Mouse (Mus musculus) lung, embryonic 16.5 days (tissue): ENCODE data around the gene Kmt2c. TPM values are rescaled to one million over a fixed set of nuclear protein-coding genes. Genes with fewer than 3 reads are reported as not detected.

Experiments
- ATAC-seq: fragments of 200-750 bp; cut with Nextera tagmentation; 2 replicates; pipeline ENCODE4 v1.8.0; 2017; ENCODE audit warnings: low read depth, mild to moderate bottlenecking, moderate library complexity
- H3K27ac ChIP-seq: fragments of 300-500 bp; sonication (generic); 2 replicates; pipeline ENCODE4 v1.5.1; 2014; ENCODE audit warnings: mild to moderate bottlenecking, control low read depth, low read length
- H3K27me3 ChIP-seq: fragments of 300-500 bp; sonication (generic); 2 replicates; pipeline ENCODE4 v1.6.1; 2014; ENCODE audit warnings: low read depth, low read length, mixed read lengths; ENCODE audit not compliant: control insufficient read depth, insufficient read depth
- H3K36me3 ChIP-seq: fragments of 300-500 bp; sonication (generic); 2 replicates; pipeline ENCODE4 v1.6.1; 2014; ENCODE audit warnings: low read length; ENCODE audit not compliant: control insufficient read depth, insufficient read depth
- H3K4me1 ChIP-seq: fragments of 300-500 bp; sonication (generic); replicated peaks from 2 replicates; pipeline ENCODE4 v1.6.1; 2014; ENCODE audit warnings: low read length, mixed read lengths; ENCODE audit not compliant: control insufficient read depth, insufficient read depth
- H3K4me2 ChIP-seq: fragments of 300-500 bp; sonication (generic); 2 replicates; pipeline ENCODE4 v1.6.1; 2014; ENCODE audit warnings: low read depth, low read length, control low read depth
- H3K4me3 ChIP-seq: fragments of 300-500 bp; sonication (generic); 2 replicates; pipeline ENCODE4 v1.5.1; 2014; ENCODE audit warnings: mild to moderate bottlenecking, low read length, control low read depth
- H3K9ac ChIP-seq: fragments of 300-500 bp; sonication (generic); 2 replicates; pipeline ENCODE4 v1.6.1; 2014; ENCODE audit warnings: low read length, control low read depth
- H3K9me3 ChIP-seq: fragments of 300-500 bp; sonication (generic); 2 replicates; pipeline ENCODE4 v1.6.1; 2016; ENCODE audit warnings: low read length; ENCODE audit not compliant: control insufficient read depth
- WGBS: fragments of 180-500 bp; shearing (Covaris S2); extraction: QIAGEN DNeasy Blood & Tissue Kit; methylation state at CpG from one replicate; pipeline ENCODE4 v1.1.7; 2014; 5-methylcytosine and 5-hydroxymethylcytosine counted together
- polyA plus RNA-seq: library from polyadenylated mRNA; unstranded; fragments of >200 nt; fragmentation: Nextera tagmentation; extraction: Ambion mirVana; gene quantifications from 2 replicates; pipeline ENCODE4 v1.2.1, GENCODE M21; 2015

Gene Kmt2c
- polyA plus RNA-seq, 1 experiment from 2014 or later: 10.2 TPM

GRCm38 (mm10) chr5:25533298-25533697, 34.7 kb upstream of the Kmt2c start:
- Histone ChIP-seq H3K36me3 (no peaks in the 10 kb centered on the region), H3K9ac (no peak overlapping the region), H3K4me3 (no peak overlapping the region), H3K27me3 (no peaks in the 10 kb centered on the region), H3K4me2 (no peak overlapping the region), H3K4me1 (no peaks in the 10 kb centered on the region), H3K9me3 (no peaks in the 10 kb centered on the region), H3K27ac (no peak overlapping the region)
- 62% methylated on average over 5 of the region's 5 CpGs for WGBS
- ATAC-seq: no peak

DNA sequence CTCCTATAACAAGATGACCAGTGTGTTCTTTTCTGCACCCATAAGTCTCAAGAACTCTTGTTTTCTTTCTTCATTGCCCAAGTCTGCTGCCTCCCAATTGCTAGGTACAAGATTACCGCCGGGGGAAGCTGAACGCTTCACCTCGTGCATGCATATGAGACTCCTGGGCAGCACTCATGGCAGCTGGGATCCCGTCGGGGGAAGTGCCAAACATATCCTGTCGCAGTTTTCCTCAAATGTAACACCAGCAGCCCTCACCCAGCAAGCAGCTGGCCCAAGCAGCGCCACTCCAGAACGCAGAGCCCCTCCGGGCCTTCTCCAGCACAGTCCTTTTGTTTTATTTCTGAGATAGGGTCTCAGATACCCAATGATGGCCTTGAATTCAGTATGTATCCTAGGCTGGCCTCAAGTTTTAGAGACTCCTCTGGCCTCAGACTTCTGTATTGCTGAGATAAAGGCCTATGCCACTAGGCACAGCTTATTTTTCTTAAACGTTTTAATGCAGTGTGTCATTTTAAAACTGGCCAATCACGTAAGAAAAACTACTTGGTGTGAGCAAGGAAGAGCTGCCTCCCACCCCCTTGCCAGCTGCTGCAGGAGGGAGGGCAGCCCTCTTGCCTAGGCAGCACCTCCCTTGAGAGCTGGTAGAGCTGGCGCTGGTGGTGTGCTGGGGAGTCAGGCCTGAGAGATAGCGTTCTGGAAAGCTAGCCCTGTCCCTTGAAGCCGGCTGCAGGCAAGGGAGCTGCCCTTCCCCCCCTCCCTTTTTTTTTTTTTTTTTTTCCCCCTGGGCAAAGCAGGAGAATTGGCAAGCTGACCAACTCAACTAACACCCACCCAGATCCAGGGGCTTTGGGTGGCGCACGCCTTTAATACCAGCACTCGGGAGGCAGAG, 33.9 kb upstream of the Kmt2c start:
- Histone ChIP-seq H3K36me3 (no peaks in the 10 kb centered on the region), H3K27ac (no peak overlapping the region), H3K9ac (no peak overlapping the region), H3K4me1 (no peaks in the 10 kb centered on the region), H3K9me3 (no peaks in the 10 kb centered on the region), H3K4me2 (no peak overlapping the region), H3K27me3 (no peaks in the 10 kb centered on the region), H3K4me3 (no peak overlapping the region)
- WGBS: 55% methylated on average over 18 of the region's 18 CpGs
- ATAC-seq: no peak

- Histone ChIP-seq H3K4me1 (no peaks in the 10 kb centered on the region), H3K9ac (no peak overlapping the region), H3K36me3 (no peaks in the 10 kb centered on the region), H3K27ac (no peak overlapping the region), H3K27me3 (no peaks in the 10 kb centered on the region), H3K4me2 (peak overlapping the region; percentile 58), H3K9me3 (no peaks in the 10 kb centered on the region), H3K4me3 (peak overlapping the region; percentile 85)
- no peak for ATAC-seq
- WGBS: 13% methylated on average over 2 of the region's 2 CpGs
Measured at GRCm38 (mm10) chr5:25530629-25531028, 32.0 kb upstream of the Kmt2c start.

DNA sequence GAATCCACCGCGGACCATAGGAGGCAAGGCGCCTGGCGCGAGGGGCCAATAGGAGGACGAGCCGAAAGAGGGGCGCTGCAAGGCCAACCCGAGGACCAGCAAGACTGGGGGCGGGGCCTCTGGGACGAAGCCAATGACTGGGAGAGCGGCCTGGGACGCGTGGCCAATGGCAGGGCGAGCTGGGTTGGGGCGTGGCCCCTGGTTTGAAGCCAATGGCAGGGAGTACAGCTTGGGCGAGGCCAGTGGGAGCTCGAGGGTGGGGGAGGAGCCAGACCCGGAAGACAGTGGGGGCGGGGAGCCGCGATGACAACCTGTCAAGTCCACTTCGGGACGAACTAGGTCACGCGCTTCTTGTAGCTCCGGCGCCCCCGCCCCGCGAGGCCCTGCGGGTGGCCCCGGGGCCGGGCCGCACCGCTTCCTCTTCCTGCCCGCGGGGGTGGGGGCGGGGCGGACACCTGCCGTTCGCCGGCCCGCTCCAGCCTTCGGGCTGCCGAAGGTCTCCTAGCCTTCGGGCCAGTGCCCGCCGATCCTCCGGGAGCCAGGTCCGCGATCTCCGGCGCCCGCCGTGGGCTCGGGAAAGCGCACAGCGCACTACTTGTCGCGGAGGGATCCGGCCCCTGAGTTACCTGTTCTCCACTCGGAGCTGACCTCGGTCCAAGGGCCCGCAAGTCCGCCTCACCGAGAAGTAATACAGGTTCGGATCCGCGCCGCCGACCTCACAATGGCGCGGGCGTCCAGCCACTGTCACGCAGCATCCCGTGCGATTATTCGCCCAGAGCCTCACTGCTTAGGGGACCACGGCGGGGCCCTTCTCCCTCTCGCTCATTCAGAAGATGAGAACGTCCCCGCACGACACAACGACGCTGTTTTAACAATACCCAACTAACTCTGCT, 31.2 kb upstream of the Kmt2c start:
- WGBS: under 1% methylated on average over 82 of the region's 87 CpGs
- ATAC-seq: peak; percentile 99
- no peaks in the 10 kb centered on the region for H3K4me1 ChIP-seq

GRCm38 (mm10) chr5:25528851-25529528, 30.4 kb upstream of the Kmt2c start:
- WGBS: 5% methylated on average over 22 of the region's 22 CpGs
- H3K9ac ChIP-seq: peak overlapping the region; percentile 73
- H3K4me3 ChIP-seq: peak overlapping the region; percentile 85

More for the DNA sequence above, 31.2 kb upstream of the Kmt2c start:
- H3K27ac ChIP-seq: peak overlapping the region; percentile 97
- peak overlapping the region; percentile 58 for H3K4me2 ChIP-seq
- H3K4me3 ChIP-seq: peak overlapping the region; percentile 85
- H3K36me3 ChIP-seq: no peaks in the 10 kb centered on the region
- no peaks in the 10 kb centered on the region for H3K27me3 ChIP-seq
- peak overlapping the region; percentile 86 for H3K9ac ChIP-seq
- no peaks in the 10 kb centered on the region for H3K9me3 ChIP-seq

GRCm38 (mm10) chr5:25527971-25528370, 29.4 kb upstream of the Kmt2c start:
- no peak overlapping the region for H3K4me3 ChIP-seq
- 78% methylated on average over 1 of the region's 1 CpGs for WGBS
- no peak for ATAC-seq
- H3K36me3 ChIP-seq: no peaks in the 10 kb centered on the region
- H3K27me3 ChIP-seq: no peaks in the 10 kb centered on the region
- no peak overlapping the region for H3K9ac ChIP-seq
- H3K4me1 ChIP-seq: no peaks in the 10 kb centered on the region
- H3K9me3 ChIP-seq: no peaks in the 10 kb centered on the region
- no peak overlapping the region for H3K27ac ChIP-seq
- no peak overlapping the region for H3K4me2 ChIP-seq

More at GRCm38 (mm10) chr5:25528851-25529528, 30.4 kb upstream of the Kmt2c start:
- Histone ChIP-seq H3K36me3 (no peaks in the 10 kb centered on the region), H3K9me3 (no peaks in the 10 kb centered on the region), H3K27ac (peak overlapping the region; percentile 85), H3K4me2 (peak overlapping the region; percentile 58), H3K27me3 (no peaks in the 10 kb centered on the region), H3K4me1 (no peaks in the 10 kb centered on the region)
- peak; percentile 40; the same call in 1 of the 2 replicates for ATAC-seq

DNA sequence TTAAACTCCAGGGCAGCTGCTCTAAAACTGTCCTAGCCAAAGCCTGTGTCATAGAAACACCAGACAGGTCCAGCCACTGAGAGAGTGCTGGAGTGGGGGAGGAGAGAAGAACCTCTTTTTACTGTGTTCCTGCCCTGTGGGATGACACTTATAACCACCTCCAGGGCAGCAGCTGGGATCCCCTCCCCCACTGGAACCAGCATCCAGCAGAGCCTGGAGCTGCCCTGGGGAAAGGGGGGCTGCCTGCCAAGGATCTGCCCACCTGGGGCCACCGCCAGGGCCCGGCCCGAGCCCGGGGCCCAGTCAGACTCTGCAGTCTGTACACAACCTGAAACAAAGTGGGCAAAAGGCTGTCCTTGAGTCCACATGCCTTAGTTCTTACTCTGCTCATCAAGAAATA, 28.3 kb upstream of the Kmt2c start:
- Histone ChIP-seq H3K9me3 (no peaks in the 10 kb centered on the region), H3K9ac (no peak overlapping the region), H3K4me2 (no peak overlapping the region), H3K36me3 (no peaks in the 10 kb centered on the region), H3K27me3 (no peaks in the 10 kb centered on the region), H3K27ac (no peak overlapping the region), H3K4me1 (no peaks in the 10 kb centered on the region), H3K4me3 (no peak overlapping the region)
- 40% methylated on average over 4 of the region's 4 CpGs for WGBS
- ATAC-seq: no peak

GRCm38 (mm10) chr5:25526116-25526515, 27.5 kb upstream of the Kmt2c start:
- Histone ChIP-seq H3K4me1 (no peaks in the 10 kb centered on the region), H3K27ac (no peak overlapping the region), H3K36me3 (no peaks in the 10 kb centered on the region), H3K9ac (no peak overlapping the region), H3K4me2 (no peak overlapping the region), H3K4me3 (no peak overlapping the region), H3K9me3 (no peaks in the 10 kb centered on the region), H3K27me3 (no peaks in the 10 kb centered on the region)
- no peak for ATAC-seq
- 42% methylated on average over 5 of the region's 5 CpGs for WGBS
